Mouse (Mus musculus): ENCODE results near the gene Mettl11b.
"Not testable (repeated sequence)": the region's sequence is repeated elsewhere in the genome, so short reads cannot be mapped to it uniquely, and the experiment has no call there.

Mettl11b gene

GRCm38 (mm10) chr1:163725106-163725759 lies at the start of gene Mettl11b:
TSS of gene Mettl11b (minus strand) at chr1:163725232.
- DNase-seq (ENCODE audit: low read depth, low spot score): no peak

- no peak for DNase-seq (ENCODE audit: low read depth, low spot score)
Observed at GRCm38 (mm10) chr1:163757462-163758207, 32.6 kb upstream of the Mettl11b start.

- no peak for DNase-seq (ENCODE audit: low read depth, low spot score)
Observed at GRCm38 (mm10) chr1:163751360-163751992, 26.4 kb upstream of the Mettl11b start.

DNA sequence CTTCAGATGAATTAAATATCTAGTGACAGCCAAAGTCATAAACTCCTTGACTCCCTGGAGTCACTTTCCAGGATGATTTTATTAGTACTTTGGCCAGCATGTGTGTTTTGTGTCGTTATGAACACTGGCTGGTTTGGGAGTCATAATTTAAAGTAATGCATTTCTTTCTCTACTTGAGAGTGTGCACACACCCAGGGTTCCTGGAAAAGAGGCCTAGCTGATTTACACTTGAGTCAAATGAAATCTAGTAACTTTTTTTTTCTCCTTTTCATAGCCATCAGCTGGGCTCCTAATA lies 12.2 kb upstream of the Mettl11b start:
- DNase-seq (ENCODE audit: low read depth, low spot score): no peak

GRCm38 (mm10) chr1:163736441-163737238 lies 11.6 kb upstream of the Mettl11b start:
- no peak for DNase-seq (ENCODE audit: low read depth, low spot score)

GRCm38 (mm10) chr1:163731166-163731565 lies 6.1 kb upstream of the Mettl11b start:
- not testable (repeated sequence) for DNase-seq (ENCODE audit: low read depth, low spot score)

- no peak for DNase-seq (ENCODE audit: low read depth, low spot score)
Observed at GRCm38 (mm10) chr1:163723913-163724312, 1.1 kb downstream of the Mettl11b start.

- DNase-seq (ENCODE audit: low read depth, low spot score): no peak
Observed at GRCm38 (mm10) chr1:163708618-163709017, 16.4 kb downstream of the Mettl11b start.

DNA sequence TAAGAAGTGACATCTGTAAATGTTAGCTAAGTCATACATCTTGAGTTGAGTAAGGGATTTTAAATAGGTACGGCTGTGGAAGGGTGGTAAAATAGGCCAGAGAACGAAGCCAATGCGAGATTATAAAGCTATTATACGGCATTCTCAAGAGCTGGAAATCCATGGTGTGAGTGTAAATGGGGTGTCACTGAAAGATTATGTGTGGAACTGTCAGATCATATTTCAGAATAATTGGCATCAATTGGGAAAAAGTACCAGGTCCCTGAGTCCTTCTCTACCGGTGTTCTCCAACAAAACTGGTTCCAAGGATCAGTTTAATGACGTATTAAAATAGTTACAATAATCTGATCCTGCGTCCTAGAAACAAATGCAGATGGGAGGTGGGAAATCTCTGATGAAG lies 24.5 kb downstream of the Mettl11b start:
- no peak for DNase-seq (ENCODE audit: low read depth, low spot score)

- no peak for DNase-seq (ENCODE audit: low read depth, low spot score)
Observed at GRCm38 (mm10) chr1:163699702-163700101, 25.3 kb downstream of the Mettl11b start.

- DNase-seq (ENCODE audit: low read depth, low spot score): no peak
Observed at GRCm38 (mm10) chr1:163691860-163692259, 33.2 kb downstream of the Mettl11b start.

DNA sequence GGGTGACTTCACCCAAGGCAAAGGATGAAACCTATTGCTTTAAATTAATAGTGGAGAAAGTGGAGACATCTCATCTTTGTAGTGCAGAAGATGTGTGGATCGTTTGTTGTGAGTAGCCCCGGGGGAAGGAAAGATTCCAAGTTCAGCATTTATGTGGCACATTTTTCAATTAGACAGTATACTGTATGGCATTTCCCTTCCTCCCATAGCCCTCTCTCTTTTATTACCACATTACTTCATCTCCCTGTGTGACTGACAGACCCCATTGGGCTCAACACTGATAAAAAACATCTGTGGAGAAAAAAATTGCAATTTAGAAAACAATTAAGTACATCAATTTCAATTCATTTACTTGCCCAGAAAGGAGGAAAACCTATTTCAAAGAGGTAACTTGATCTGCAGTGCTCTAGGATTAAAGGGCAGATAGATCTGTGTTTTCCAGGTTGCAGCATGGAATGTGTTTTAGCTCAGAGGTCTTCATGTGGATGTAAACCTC lies 42.0 kb downstream of the Mettl11b start:
- no peak for DNase-seq (ENCODE audit: low read depth, low spot score)

DNA sequence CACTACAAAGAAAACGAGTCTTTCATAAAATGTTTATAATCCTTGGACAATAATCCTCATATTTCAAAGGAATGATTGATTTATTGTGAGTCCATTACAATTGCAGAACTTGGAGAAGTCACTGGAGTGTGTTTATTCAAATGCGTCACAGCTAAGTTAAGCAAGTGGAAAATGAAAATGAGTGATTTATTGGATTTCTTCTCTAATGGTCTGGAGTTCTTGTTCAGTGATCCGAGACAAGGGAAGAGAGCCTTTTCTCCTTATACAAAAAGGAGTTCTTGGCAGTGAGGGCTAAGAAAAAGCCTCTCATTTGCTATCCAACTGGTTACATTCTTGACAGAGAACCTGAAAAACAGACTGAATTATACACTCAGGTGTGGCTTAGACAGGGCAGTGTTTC lies 42.9 kb downstream of the Mettl11b start:
- no peak for DNase-seq (ENCODE audit: low read depth, low spot score)

DNA sequence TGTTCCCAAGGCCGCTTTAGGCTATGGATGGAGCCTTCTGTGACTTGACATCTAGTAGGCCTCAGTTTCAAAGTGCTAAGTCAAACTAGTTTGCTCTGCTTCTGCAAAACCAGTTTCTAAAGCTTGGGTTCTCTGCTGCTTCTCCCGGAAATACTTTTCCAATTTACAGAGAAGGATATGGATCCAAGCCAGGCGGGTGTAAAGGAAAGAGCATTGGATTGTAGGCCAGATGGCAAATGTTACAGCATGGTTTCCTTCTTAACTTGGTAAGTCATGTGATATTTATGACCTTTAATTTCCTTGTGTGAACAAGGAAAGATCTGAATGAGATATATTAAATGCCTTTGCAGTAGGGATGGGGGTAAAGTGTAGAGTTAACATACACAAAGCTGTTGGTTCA lies 52.2 kb downstream of the Mettl11b start:
- no peak for DNase-seq (ENCODE audit: low read depth, low spot score)

GRCm38 (mm10) chr1:163671326-163671725 lies 53.7 kb downstream of the Mettl11b start:
- DNase-seq (ENCODE audit: low read depth, low spot score): no peak

- DNase-seq (ENCODE audit: low read depth, low spot score): no peak
Observed at GRCm38 (mm10) chr1:163670702-163671101, 54.3 kb downstream of the Mettl11b start.

DNA sequence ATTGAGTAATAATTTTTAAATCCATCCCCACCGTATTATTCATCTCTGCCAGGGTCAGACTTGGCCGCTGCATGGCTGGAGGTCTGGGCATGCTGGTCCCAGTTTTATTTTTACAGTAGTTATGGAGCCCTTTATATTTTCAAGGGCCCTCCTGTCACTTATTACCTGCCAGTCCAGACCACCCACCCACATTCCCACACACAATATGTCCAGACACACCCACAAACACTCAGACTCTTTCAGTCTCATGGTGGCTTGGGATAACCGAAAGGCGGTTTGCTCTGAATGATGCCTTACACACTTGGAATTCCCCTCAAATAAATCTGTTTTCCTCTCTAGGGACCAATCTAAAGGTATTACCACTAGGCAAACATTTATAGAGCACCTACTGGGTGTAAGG lies 55.1 kb downstream of the Mettl11b start:
- no peak for DNase-seq (ENCODE audit: low read depth, low spot score)

DNA sequence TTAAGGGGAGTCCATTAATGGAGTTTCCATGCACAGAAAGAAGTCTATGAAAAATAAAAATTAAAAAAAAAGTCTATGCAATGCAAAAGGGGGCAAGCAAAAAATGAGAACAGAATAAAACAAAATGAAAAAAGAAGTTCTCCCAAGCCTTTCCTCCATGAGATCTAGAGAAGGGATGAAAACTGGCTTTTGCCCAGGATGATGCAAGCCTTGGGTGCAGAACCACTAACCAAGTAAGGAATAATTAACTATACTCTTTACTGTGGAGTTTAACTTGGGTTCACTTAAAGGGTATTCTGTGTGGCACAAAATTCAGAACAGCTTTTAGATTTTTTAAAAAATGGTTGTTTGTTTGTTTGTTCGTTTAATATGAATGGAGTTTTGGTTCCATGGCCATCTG lies 62.6 kb downstream of the Mettl11b start:
- no peak for DNase-seq (ENCODE audit: low read depth, low spot score)

GRCm38 (mm10) chr1:163658535-163658928 lies 66.5 kb downstream of the Mettl11b start:
- DNase-seq (ENCODE audit: low read depth, low spot score): no peak

DNA sequence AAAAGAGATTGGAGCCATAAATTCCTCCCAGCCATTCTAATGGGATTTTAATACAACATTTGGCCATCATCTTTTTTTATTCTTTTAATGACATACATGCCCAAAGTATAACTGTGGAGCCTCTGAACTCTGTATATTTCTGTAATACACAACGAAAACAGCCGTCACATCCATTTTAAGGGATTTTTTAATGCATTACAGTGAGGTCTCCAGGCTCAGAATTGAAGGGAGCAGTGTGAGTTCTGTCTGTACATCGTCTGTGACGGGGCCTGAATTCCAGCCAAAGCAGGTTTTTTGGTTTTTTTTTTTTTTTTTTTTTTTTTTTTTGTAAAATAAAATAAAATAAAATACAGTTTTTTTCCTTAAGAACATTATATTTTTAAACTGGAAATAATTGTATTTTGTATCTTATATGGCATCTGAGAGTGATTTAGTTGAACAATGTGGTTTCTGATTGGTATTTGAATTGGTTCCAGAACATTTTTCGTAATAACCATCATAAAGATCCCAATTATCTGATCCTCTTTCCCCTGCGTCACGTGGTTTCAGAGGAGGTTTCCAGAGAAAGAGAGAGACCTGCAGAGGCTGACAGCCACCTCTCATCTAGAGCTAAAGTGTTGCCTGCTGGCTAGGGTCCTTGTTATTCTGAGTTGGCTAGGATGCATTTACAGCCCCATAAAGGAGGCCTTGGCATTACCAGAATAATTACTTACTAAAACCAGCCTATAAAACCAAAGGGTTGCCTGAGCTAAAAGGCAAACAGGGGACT lies 67.1 kb downstream of the Mettl11b start:
- DNase-seq (ENCODE audit: low read depth, low spot score): no peak

GRCm38 (mm10) chr1:163657056-163657455 lies 68.0 kb downstream of the Mettl11b start:
- no peak for DNase-seq (ENCODE audit: low read depth, low spot score)
